ENCODE assay signal across 7 mouse cellular contexts in genomic region chr6:108064918-108065526, GRCm38 (mm10). TPM values are rescaled to one million over a fixed set of nuclear protein-coding genes. Genes with fewer than 3 reads are reported as not detected.
DNase-seq lines count a peak whose midpoint lies in the region; ATAC-seq and TF ChIP-seq lines count a peak whose summit lies in the region.

Gene Setmar (plus strand): TSS chr6:108065045.

- no peaks in the 10 kb centered on the region for H3K9me3 ChIP-seq in embryonic facial prominence, embryonic 12.5 days
- no peaks in the 10 kb centered on the region for H3K9me3 ChIP-seq in limb, embryonic 12.5 days
- H3K9me3 ChIP-seq in midbrain, embryonic 15.5 days = no peaks in the 10 kb centered on the region

- peak within 1 kb of the TSS; percentile 48; the same call in 1 of the 2 replicates for H3K9ac ChIP-seq in embryonic facial prominence, embryonic 12.5 days
- peak within 1 kb of the TSS; percentile 38 for H3K9ac ChIP-seq in limb, embryonic 12.5 days (replicated peaks)
- H3K9ac ChIP-seq in midbrain, embryonic 15.5 days = peak within 1 kb of the TSS; percentile 60

- no peaks in the 10 kb centered on the region for H3K4me1 ChIP-seq in embryonic facial prominence, embryonic 12.5 days
- peaks cover 6% of the 10 kb centered on the region; the same call in 1 of the 2 replicates for H3K4me1 ChIP-seq in kidney, adult 2 months (ENCODE audit: control insufficient read depth, insufficient read depth, low read length)
- no peaks in the 10 kb centered on the region for H3K4me1 ChIP-seq in limb, embryonic 12.5 days (replicated peaks)
- 0 out of 2 replicates have a peak, but pooled peaks cover 6% of the 10 kb centered on the region for H3K4me1 ChIP-seq in midbrain, embryonic 15.5 days
- H3K4me1 ChIP-seq in spleen, adult 2 months (ENCODE audit: control insufficient read depth, insufficient read depth, insufficient read length) = no peaks in the 10 kb centered on the region; the same call in 1 of the 2 replicates

- peak; percentile 98 for DNase-seq in adrenal gland, postnatal 25 days
- peak; percentile 97 to 99 for DNase-seq in heart, adult 18-20 months
- peak; percentile 98 for DNase-seq in kidney, adult 2 months
- peak; percentile 92 to 96 for DNase-seq in spleen, adult 2 months (ENCODE audit: low read depth in 1 of 2, low spot score in 2 of 2)

- peak within 1 kb of the TSS; percentile 57 for H3K4me2 ChIP-seq in embryonic facial prominence, embryonic 12.5 days (replicated peaks)
- H3K4me2 ChIP-seq in limb, embryonic 12.5 days = peak within 1 kb of the TSS; percentile 60
- H3K4me2 ChIP-seq in midbrain, embryonic 15.5 days = peak within 1 kb of the TSS; percentile 63

- no peaks in the 10 kb centered on the region for H3K36me3 ChIP-seq in embryonic facial prominence, embryonic 12.5 days
- H3K36me3 ChIP-seq in kidney, adult 2 months (ENCODE audit: control insufficient read depth, insufficient read depth, low read length) = no peaks in the 10 kb centered on the region
- H3K36me3 ChIP-seq in limb, embryonic 12.5 days = no peaks in the 10 kb centered on the region
- H3K36me3 ChIP-seq in midbrain, embryonic 15.5 days (replicated peaks) = no peaks in the 10 kb centered on the region
- H3K36me3 ChIP-seq in spleen, adult 2 months (ENCODE audit: control insufficient read depth, insufficient read depth, low read length) = no peaks in the 10 kb centered on the region

- peak; percentile 22 for TF ChIP-seq POLR2A in kidney, adult 2 months (IDR thresholded peaks at IDR 0.05; ENCODE audit: low read depth, low read length)
- TF ChIP-seq POLR2A in spleen, adult 2 months (IDR thresholded peaks at IDR 0.05; ENCODE audit: low read depth, low read length) = no peak

- TF ChIP-seq CTCF in kidney, adult 2 months (conservative IDR thresholded peaks at IDR 0.05; ENCODE audit: insufficient read depth, insufficient read length, low read depth, low read length) = no peak
- TF ChIP-seq CTCF in spleen, adult 2 months (IDR thresholded peaks at IDR 0.05; ENCODE audit: extremely low read depth, insufficient read depth, insufficient read length, insufficient replicate concordance) = no peak

- no peaks in the 10 kb centered on the region for H3K27me3 ChIP-seq in embryonic facial prominence, embryonic 12.5 days
- H3K27me3 ChIP-seq in kidney, adult 2 months (replicated peaks; ENCODE audit: control insufficient read depth, insufficient read depth, low read length) = no peaks in the 10 kb centered on the region
- H3K27me3 ChIP-seq in limb, embryonic 12.5 days = no peaks in the 10 kb centered on the region
- no peaks in the 10 kb centered on the region for H3K27me3 ChIP-seq in midbrain, embryonic 15.5 days (replicated peaks)
- H3K27me3 ChIP-seq in spleen, adult 2 months (ENCODE audit: control insufficient read depth, insufficient read depth, low read length) = no peaks in the 10 kb centered on the region

- H3K4me3 ChIP-seq in embryonic facial prominence, embryonic 12.5 days = peak within 1 kb of the TSS; percentile 62
- peak within 1 kb of the TSS; percentile 100 for H3K4me3 ChIP-seq in kidney, adult 2 months (ENCODE audit: insufficient read depth, low read depth, low read length)
- H3K4me3 ChIP-seq in limb, embryonic 12.5 days (replicated peaks) = peak within 1 kb of the TSS; percentile 45
- peak within 1 kb of the TSS; percentile 50 for H3K4me3 ChIP-seq in midbrain, embryonic 15.5 days
- peak within 1 kb of the TSS; percentile 73 for H3K4me3 ChIP-seq in spleen, adult 2 months (ENCODE audit: extremely low read depth, insufficient read depth, insufficient read length)

- WGBS in embryonic facial prominence, embryonic 12.5 days = under 1% methylated on average over 24 of the region's 24 CpGs
- under 1% methylated on average over 24 of the region's 24 CpGs for WGBS in kidney, adult 2 months
- 1% methylated on average over 24 of the region's 24 CpGs for WGBS in limb, embryonic 12.5 days
- WGBS in midbrain, embryonic 15.5 days = under 1% methylated on average over 24 of the region's 24 CpGs
- 0% methylated on average over 23 of the region's 24 CpGs for WGBS in spleen, adult 2 months

- ATAC-seq in embryonic facial prominence, embryonic 12.5 days (ENCODE audit: insufficient number of reproducible peaks, insufficient read depth, low FRiP score, low TSS enrichment) = peak; percentile 99
- ATAC-seq in limb, embryonic 12.5 days (ENCODE audit: insufficient number of reproducible peaks, insufficient read depth, low FRiP score, low TSS enrichment, low read depth) = peak; percentile 97
- ATAC-seq in midbrain, embryonic 15.5 days (replicated peaks) = peak; percentile 98

- H3K27ac ChIP-seq in embryonic facial prominence, embryonic 12.5 days = peak within 1 kb of the TSS; percentile 90
- H3K27ac ChIP-seq in kidney, adult 2 months (ENCODE audit: insufficient read depth, low read depth, low read length) = peak within 1 kb of the TSS; percentile 100
- peak within 1 kb of the TSS; percentile 74 for H3K27ac ChIP-seq in limb, embryonic 12.5 days
- peak within 1 kb of the TSS; percentile 92 for H3K27ac ChIP-seq in midbrain, embryonic 15.5 days
- peak within 1 kb of the TSS; percentile 85 for H3K27ac ChIP-seq in spleen, adult 2 months (ENCODE audit: insufficient read depth, low read length)

RNA-seq across cellular contexts. Expression of gene Setmar, which starts in this region (rescaled TPM):
- 6.3 and 7.7 TPM in 2 replicates for total RNA-seq in adrenal gland, postnatal 25 days (2021)
- 8.1 and 8.4 TPM in 2 replicates for polyA plus RNA-seq in embryonic facial prominence, embryonic 12.5 days (2016; fragmentation: Nextera tagmentation; extraction: Ambion mirVana)
- total RNA-seq in heart, adult 18-20 months (2021) = 1 to 10 TPM; 3.0 to 3.5 TPM
- 3.6 and 3.7 TPM in 2 replicates for polyA plus RNA-seq in kidney, adult 2 months (2012; rRNA removed)
- polyA plus RNA-seq in limb, embryonic 12.5 days (2016; fragmentation: Nextera tagmentation; extraction: Ambion mirVana) = 7.0 and 7.2 TPM in 2 replicates
- polyA plus RNA-seq in midbrain, embryonic 15.5 days (2015; fragmentation: Nextera tagmentation; extraction: Ambion mirVana) = 6.5 and 7.0 TPM in 2 replicates
- polyA plus RNA-seq in spleen, adult 2 months (2012; rRNA removed) = 0.69 and 1.3 TPM in 2 replicates

Comparison
In these comparisons a context has a peak if more than half of its experiments do, and no peak if none do; other contexts are left out.
1. Peak in every context shown above with its lines: DNase-seq, ATAC-seq, H3K4me3 ChIP-seq and H3K27ac ChIP-seq.
2. H3K4me3 ChIP-seq: peak in every context shown above with its lines; median percentile 100 in kidney, adult 2 months; 73 in spleen, adult 2 months; 62 in embryonic facial prominence, embryonic 12.5 days; 50 in midbrain, embryonic 15.5 days; 45 in limb, embryonic 12.5 days.